Comparison of ENCODE assay signal across 8 mouse cellular contexts in the genomic region with DNA sequence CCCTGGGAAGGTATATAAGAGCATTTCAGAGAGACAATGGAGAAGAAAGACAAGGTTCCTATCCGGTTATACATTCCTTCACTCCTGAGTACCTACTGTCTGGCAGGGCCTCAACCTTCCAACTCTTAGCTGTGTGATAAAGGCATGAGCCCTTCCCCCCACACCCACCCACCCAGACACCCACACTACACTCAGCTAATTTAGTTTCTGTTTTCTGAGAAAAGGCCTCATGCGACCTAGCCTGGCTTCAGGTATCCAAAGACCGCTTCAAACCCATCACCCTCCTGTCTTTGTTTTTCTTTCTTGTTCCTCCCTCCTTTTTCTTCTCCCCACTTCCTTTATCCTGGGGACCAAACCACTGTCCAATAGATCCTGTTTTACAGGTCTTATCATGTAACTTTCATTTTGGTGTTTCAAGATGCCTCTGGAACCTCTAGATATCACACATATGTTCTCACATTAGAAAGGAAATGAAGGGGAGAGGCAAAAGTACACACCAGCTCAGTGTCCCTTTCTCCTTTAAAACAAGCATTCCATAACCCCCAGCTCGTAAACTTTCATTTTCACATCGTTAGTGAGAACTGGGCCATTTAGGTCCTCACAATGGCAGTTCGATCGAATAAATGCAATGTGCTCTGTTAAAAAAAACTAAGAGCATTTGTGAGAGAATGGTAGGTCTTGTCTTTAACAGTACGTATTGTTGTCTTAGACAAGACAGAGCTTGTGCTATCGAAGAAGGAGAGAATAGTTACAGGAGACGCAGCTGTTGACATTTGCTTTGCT. TPM values are rescaled to one million over a fixed set of nuclear protein-coding genes. Genes with fewer than 3 reads are reported as not detected.
DNase-seq lines count a peak whose midpoint lies in the region; ATAC-seq lines count a peak whose summit lies in the region.

No protein-coding gene starts in this region.

- H3K27ac ChIP-seq in kidney, embryonic 14.5 days (ENCODE audit: low read depth, low read length): no peak overlapping the region
- H3K27ac ChIP-seq in hindbrain, embryonic 16.5 days (ENCODE audit: low read depth, low read length): no peak overlapping the region; the same call in 1 of the 2 replicates
- H3K27ac ChIP-seq in midbrain, embryonic 13.5 days: peak overlapping the region; percentile 74

- H3K27me3 ChIP-seq in kidney, embryonic 14.5 days (ENCODE audit: control insufficient read depth, insufficient read depth, low read length): no peaks in the 10 kb centered on the region
- H3K27me3 ChIP-seq in hindbrain, embryonic 16.5 days (replicated peaks; ENCODE audit: control insufficient read depth, insufficient read depth, low read length): no peaks in the 10 kb centered on the region
- no peaks in the 10 kb centered on the region for H3K27me3 ChIP-seq in midbrain, embryonic 13.5 days

- no peak overlapping the region; the same call in 1 of the 2 replicates for H3K4me3 ChIP-seq in kidney, embryonic 14.5 days (ENCODE audit: low read length)
- peak overlapping the region; percentile 81 for H3K4me3 ChIP-seq in hindbrain, embryonic 16.5 days (ENCODE audit: low read length)
- peak overlapping the region; percentile 80 for H3K4me3 ChIP-seq in midbrain, embryonic 13.5 days (replicated peaks)

- DNase-seq in kidney, postnatal 4 days: no peak
- peak; percentile 40 for DNase-seq in c-Kit-positive CD71-positive TER-119-negative erythroid progenitor cells, embryonic 14.5 days (ENCODE audit: low read depth)
- no peak for DNase-seq in cerebellum, adult 8-10 months
- DNase-seq in kidney, postnatal 25 days: no peak

- no peak for ATAC-seq in kidney, embryonic 14.5 days (ENCODE audit: low FRiP score, low TSS enrichment)
- ATAC-seq in hindbrain, embryonic 16.5 days: 0 out of 2 replicates have a peak, but pooled peaks have one; percentile 0
- no peak; the same call in 1 of the 2 replicates for ATAC-seq in midbrain, embryonic 13.5 days
- ATAC-seq in activated CD4-positive, CD25-positive, alpha-beta regulatory T cell, adult 4 months: no peak

- no peak overlapping the region for H3K9ac ChIP-seq in kidney, embryonic 14.5 days (ENCODE audit: low read depth, low read length)
- H3K9ac ChIP-seq in hindbrain, embryonic 16.5 days (ENCODE audit: low read depth, low read length): peak overlapping the region; percentile 39
- 0 out of 2 replicates have a peak overlapping the region, but pooled peaks have one; percentile 53 for H3K9ac ChIP-seq in midbrain, embryonic 13.5 days (replicated peaks)

- no peaks in the 10 kb centered on the region for H3K36me3 ChIP-seq in kidney, embryonic 14.5 days (ENCODE audit: control insufficient read depth, insufficient read depth, low read length)
- H3K36me3 ChIP-seq in hindbrain, embryonic 16.5 days (ENCODE audit: control insufficient read depth, insufficient read depth, low read length): no peaks in the 10 kb centered on the region
- H3K36me3 ChIP-seq in midbrain, embryonic 13.5 days: no peaks in the 10 kb centered on the region

- WGBS in kidney, embryonic 14.5 days: 79% methylated on average over 10 of the region's 10 CpGs
- WGBS in hindbrain, embryonic 16.5 days: 87% methylated on average over 10 of the region's 10 CpGs
- 88% methylated on average over 10 of the region's 10 CpGs for WGBS in midbrain, embryonic 13.5 days

- peak overlapping the region; percentile 55 for H3K4me2 ChIP-seq in kidney, embryonic 14.5 days (replicated peaks; ENCODE audit: low read depth, low read length)
- H3K4me2 ChIP-seq in hindbrain, embryonic 16.5 days (ENCODE audit: low read length): peak overlapping the region; percentile 51
- peak overlapping the region; percentile 78 for H3K4me2 ChIP-seq in midbrain, embryonic 13.5 days (replicated peaks)

- H3K4me1 ChIP-seq in kidney, embryonic 14.5 days (ENCODE audit: control insufficient read depth, insufficient read depth, low read length): peaks cover 16% of the 10 kb centered on the region; the same call in 1 of the 2 replicates
- H3K4me1 ChIP-seq in hindbrain, embryonic 16.5 days (ENCODE audit: control insufficient read depth, insufficient read depth, low read depth, low read length): peaks cover 14% of the 10 kb centered on the region
- peaks cover 29% of the 10 kb centered on the region for H3K4me1 ChIP-seq in midbrain, embryonic 13.5 days (replicated peaks)

- no peaks in the 10 kb centered on the region for H3K9me3 ChIP-seq in kidney, embryonic 14.5 days (ENCODE audit: control insufficient read depth, low read length)
- H3K9me3 ChIP-seq in hindbrain, embryonic 16.5 days (ENCODE audit: control insufficient read depth, low read length): no peaks in the 10 kb centered on the region
- no peaks in the 10 kb centered on the region for H3K9me3 ChIP-seq in midbrain, embryonic 13.5 days

RNA-seq across cellular contexts. Expression of a gene that starts 1.1 kb away (rescaled TPM):
- polyA plus RNA-seq in kidney, embryonic 14.5 days (2014; fragmentation: Nextera tagmentation; extraction: Ambion mirVana): 82.7 and 94.3 TPM in 2 replicates
- 95.4 and 113 TPM in 2 replicates for polyA plus RNA-seq in hindbrain, embryonic 16.5 days (2015; fragmentation: Nextera tagmentation; extraction: Ambion mirVana)
- 98.1 and 99.6 TPM in 2 replicates for polyA plus RNA-seq in midbrain, embryonic 13.5 days (2015; fragmentation: Nextera tagmentation; extraction: Ambion mirVana)
- 10 to 100 TPM; 53.4 to 56.8 TPM for polyA plus RNA-seq in activated CD4-positive, CD25-positive, alpha-beta regulatory T cell, adult 4 months (2017; shearing (Covaris generic))

RNA-seq across cellular contexts. Expression of a gene that starts 39.5 kb away (rescaled TPM):
- 8.2 and 11.1 TPM in 2 replicates for polyA plus RNA-seq in kidney, embryonic 14.5 days (2014; fragmentation: Nextera tagmentation; extraction: Ambion mirVana)
- polyA plus RNA-seq in hindbrain, embryonic 16.5 days (2015; fragmentation: Nextera tagmentation; extraction: Ambion mirVana): 0.26 and 0.31 TPM in 2 replicates
- 0.17 and 0.19 TPM in 2 replicates for polyA plus RNA-seq in midbrain, embryonic 13.5 days (2015; fragmentation: Nextera tagmentation; extraction: Ambion mirVana)
- under 1 TPM in 1 of 2 experiments, not detected in 1; 0.09 TPM for polyA plus RNA-seq in activated CD4-positive, CD25-positive, alpha-beta regulatory T cell, adult 4 months (2017; shearing (Covaris generic))
